Mouse (Mus musculus) megakaryocyte-erythroid progenitor cell, adult 5-6 weeks (primary cell): ENCODE data around the gene Ghrh. TPM values are rescaled to one million over a fixed set of nuclear protein-coding genes. Genes with fewer than 3 reads are reported as not detected.

ENCODE experiments used
- ATAC-seq: replicated peaks from 2 replicates; pipeline ENCODE4 v1.8.0; 2016; ENCODE audit warnings: mild to moderate bottlenecking, inconsistent platforms; ENCODE audit not compliant: severe bottlenecking, poor library complexity, low FRiP score, low TSS enrichment
- total RNA-seq, 2 experiments: library from RNA; stranded (forward) in 1 of 2; stranded (reverse) in 1 of 2; fragments of 200-1000, 215-1000 nt in 1 of 2; fragments of >200 nt in 1 of 2; fragmentation: Nextera tagmentation in 1 of 2; gene quantifications; 2 replicates each; pipeline ENCODE4 v1.2.3; 2014 to 2017

The Ghrh gene
- total RNA-seq, 2 experiments from 2014 or later, result not detected

DNA sequence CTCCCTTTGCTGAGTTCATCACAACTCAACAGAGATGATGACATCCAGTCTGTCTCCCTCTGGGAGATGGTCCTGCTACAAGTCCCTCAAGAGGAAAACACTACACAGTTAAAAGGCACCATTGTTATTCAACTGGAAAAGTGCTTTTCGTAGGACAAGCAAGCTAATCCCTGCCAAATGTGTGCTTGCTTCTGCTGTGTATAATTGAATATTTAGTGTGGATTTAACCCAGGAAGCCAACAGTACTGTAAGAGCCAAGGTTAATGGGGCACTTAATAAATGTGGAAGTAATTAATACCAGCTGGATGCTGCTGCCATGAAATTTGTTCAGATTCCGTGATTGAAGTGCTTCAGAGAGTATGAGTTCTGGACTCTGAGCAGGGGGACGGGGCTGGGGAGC is 6.8 kb upstream of the Ghrh start:
- ATAC-seq, result no peak

- ATAC-seq, result no peak
Observed at GRCm38 (mm10) chr2:157353183-157353582, 5.9 kb upstream of the Ghrh start.

- ATAC-seq, result no peak
Observed at GRCm38 (mm10) chr2:157349121-157349778, 1.9 kb upstream of the Ghrh start.

- ATAC-seq, result no peak
Observed at GRCm38 (mm10) chr2:157343337-157343736, 4.0 kb downstream of the Ghrh start.

GRCm38 (mm10) chr2:157342328-157342926 is 4.9 kb downstream of the Ghrh start:
- ATAC-seq, result no peak

- ATAC-seq, result peak; percentile 51; the same call in 1 of the 2 replicates
Observed at GRCm38 (mm10) chr2:157341554-157342270, 5.6 kb downstream of the Ghrh start.

DNA sequence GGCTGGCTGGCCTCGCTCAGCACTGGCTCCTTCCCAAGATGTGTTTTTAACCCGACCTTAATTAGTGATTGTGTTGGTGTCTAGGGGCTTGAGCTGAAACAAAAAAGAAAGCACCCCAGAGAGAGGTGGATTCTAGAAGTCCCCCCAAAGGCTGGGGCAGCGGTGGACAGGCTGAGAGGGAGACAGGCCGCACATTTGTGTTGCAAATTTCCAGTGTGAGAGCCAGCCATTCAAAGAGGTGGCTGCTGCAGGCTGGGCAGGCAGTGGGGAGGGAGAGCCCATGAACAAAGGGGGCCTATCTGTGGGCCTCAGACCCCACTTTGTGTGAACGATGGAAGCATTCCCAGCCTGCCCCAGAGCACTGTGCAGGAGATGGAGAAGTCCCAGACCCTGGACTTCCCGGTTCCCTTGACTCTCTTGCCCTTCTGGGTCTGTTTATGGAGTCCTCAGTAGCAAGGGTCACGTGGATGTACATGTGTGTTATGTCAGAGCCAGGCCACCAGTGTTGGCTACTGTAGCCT is 7.0 kb downstream of the Ghrh start:
- no peak for ATAC-seq

- ATAC-seq, result no peak
Observed at GRCm38 (mm10) chr2:157339532-157339931, 7.8 kb downstream of the Ghrh start.

- ATAC-seq, result peak; percentile 63
Observed at GRCm38 (mm10) chr2:157338663-157339062, 8.6 kb downstream of the Ghrh start.

- no peak for ATAC-seq
Observed at GRCm38 (mm10) chr2:157332059-157332458, 15.2 kb downstream of the Ghrh start.

GRCm38 (mm10) chr2:157328570-157328969 is 18.7 kb downstream of the Ghrh start:
- no peak for ATAC-seq

GRCm38 (mm10) chr2:157328106-157328505 is 19.2 kb downstream of the Ghrh start:
- ATAC-seq, result no peak

- ATAC-seq, result no peak
Observed at GRCm38 (mm10) chr2:157325238-157325637, 22.1 kb downstream of the Ghrh start.

DNA sequence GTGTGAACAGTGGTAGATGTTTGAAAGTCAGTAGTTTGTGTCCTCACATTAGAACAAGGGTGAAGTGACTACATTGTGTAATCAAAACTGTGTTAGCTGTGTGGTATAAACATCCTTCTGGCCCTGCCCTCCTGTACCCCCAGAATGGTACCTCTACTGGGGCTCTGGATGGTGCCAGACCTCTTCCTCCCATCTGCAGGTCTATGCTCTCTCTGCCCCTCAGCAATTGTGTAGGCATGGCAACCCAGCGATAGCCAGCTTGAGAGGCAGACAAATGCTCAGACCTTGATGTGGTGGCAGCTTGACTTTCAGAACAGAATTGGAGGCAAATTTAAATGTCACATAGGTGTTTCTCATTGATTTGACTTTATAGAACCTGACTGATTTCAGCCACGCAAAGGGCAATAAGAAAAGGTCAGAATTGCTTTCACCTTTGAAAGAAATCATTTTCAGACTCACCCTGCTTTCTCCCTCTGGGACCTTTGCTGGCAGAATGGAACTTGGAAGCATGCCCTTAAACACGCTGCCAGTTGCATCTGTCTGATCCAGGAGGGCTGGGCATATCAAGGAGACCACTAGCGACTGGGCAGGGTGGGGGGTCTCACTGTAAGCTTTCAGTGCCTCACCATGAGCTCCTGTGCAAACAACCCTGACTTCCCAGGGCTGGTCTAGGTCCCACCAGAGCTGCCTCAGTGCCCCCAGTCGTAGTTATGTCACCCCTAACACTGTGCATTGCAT is 25.1 kb downstream of the Ghrh start:
- ATAC-seq, result no peak

- no peak for ATAC-seq
Observed at GRCm38 (mm10) chr2:157320886-157321285, 26.4 kb downstream of the Ghrh start.

- no peak for ATAC-seq
Observed at GRCm38 (mm10) chr2:157320135-157320534, 27.2 kb downstream of the Ghrh start.

GRCm38 (mm10) chr2:157317220-157317619 is 30.1 kb downstream of the Ghrh start:
- ATAC-seq, result no peak

- ATAC-seq, result no peak
Observed at GRCm38 (mm10) chr2:157316358-157316933, 30.9 kb downstream of the Ghrh start.

DNA sequence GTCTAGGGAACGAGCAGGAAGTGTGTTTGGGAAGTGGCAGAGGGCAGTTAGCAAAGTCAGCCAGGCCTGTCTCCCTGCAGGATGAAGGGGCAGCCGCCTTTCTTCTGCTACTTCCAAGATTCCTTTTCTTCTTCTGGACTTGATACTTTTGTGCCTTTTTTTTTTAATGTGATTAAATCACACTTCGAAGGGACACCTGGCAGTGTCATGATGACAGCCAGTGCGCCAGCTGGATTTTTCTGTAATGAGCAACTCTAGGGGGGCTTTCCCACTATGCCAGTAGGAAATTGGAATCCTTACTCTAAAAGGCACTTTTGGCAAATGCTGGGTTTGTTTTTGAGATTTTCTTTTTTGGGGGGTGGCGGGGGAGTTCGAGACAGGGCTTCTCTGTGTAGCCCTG is 31.8 kb downstream of the Ghrh start:
- ATAC-seq, result no peak

GRCm38 (mm10) chr2:157314310-157314709 is 33.0 kb downstream of the Ghrh start:
- ATAC-seq, result no peak
